Mouse (Mus musculus) olfactory bulb, adult 2 months (tissue): Measurements from ENCODE around the gene Mrpl14.

Experiments used
- CTCF ChIP-seq: fragments of 200-500 bp; IDR thresholded peaks from 2 replicates; pipeline ENCODE4 v1.5.1; 2012; ENCODE audit warnings: low read depth, mild to moderate bottlenecking, low read length, moderate library complexity; ENCODE audit not compliant: insufficient read depth
- POLR2A ChIP-seq: fragments of 200-500 bp; IDR thresholded peaks from 2 replicates; pipeline ENCODE4 v1.6.1; 2012; ENCODE audit warnings: mild to moderate bottlenecking, low read depth, low read length, moderate library complexity; ENCODE audit not compliant: insufficient read depth

DNA sequence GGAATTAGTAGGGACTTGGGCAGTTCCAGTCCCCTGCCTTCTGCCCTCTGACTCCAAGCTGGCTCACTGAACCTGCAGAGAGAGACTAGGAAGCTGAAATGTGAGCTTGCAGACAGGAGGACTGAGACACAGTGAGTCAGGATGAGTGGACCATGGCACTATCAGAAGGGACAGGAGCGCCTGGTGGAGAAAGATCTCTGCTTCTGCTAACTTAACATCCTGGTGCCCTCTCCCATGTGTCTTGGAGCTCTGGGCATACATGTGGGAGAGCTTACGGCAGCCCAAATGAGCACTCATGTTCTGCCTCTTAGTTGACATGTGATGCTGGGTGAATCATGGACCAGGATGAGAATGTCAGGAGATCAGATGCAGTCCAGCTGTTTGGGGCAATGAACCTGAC lies 59.5 kb downstream of the Mrpl14 start:
- no peak for TF ChIP-seq CTCF
- no peak for TF ChIP-seq POLR2A
